Comparison of ENCODE assay signal across 23 mouse cellular contexts in genomic region chr12:118850851-118851410, GRCm38 (mm10). TPM values are rescaled to one million over a fixed set of nuclear protein-coding genes. Genes with fewer than 3 reads are reported as not detected.
DNase-seq lines count a peak whose midpoint lies in the region; ATAC-seq lines count a peak whose summit lies in the region.
"Had no signal": no experiment of that assay in that cellular context is flagged by ENCODE, and none has a peak within 500 bp of the region (broad histone marks: within the 10 kb centered on the region; RNA-seq: fewer than 3 reads in every experiment).

No protein-coding gene starts in this region.

- 0 out of 2 replicates have a peak overlapping the region, but pooled peaks have one; percentile 22 for H3K4me2 ChIP-seq in neural tube, embryonic 12.5 days (replicated peaks)
- H3K4me2 ChIP-seq in neural tube, embryonic 15.5 days: no peak overlapping the region
- H3K4me2 ChIP-seq in forebrain, embryonic 12.5 days: peak overlapping the region; percentile 65
- no peak overlapping the region for H3K4me2 ChIP-seq in hindbrain, embryonic 13.5 days
- H3K4me2 ChIP-seq in heart, embryonic 11.5 days: no peak overlapping the region
- H3K4me2 ChIP-seq: heart, embryonic 13.5 days; liver, embryonic 11.5 days; lung, embryonic 14.5 days had no signal

- H3K27me3 ChIP-seq in neural tube, embryonic 12.5 days (replicated peaks): peaks cover 78% of the 10 kb centered on the region
- peaks cover 73% of the 10 kb centered on the region for H3K27me3 ChIP-seq in neural tube, embryonic 15.5 days (replicated peaks)
- peaks cover 56% of the 10 kb centered on the region for H3K27me3 ChIP-seq in forebrain, embryonic 12.5 days
- H3K27me3 ChIP-seq in hindbrain, embryonic 13.5 days: peaks cover 84% of the 10 kb centered on the region
- H3K27me3 ChIP-seq in heart, embryonic 11.5 days (ENCODE audit: control insufficient read depth, insufficient read depth, low read length): peaks cover 69% of the 10 kb centered on the region

- no peak overlapping the region for H3K27ac ChIP-seq in neural tube, embryonic 12.5 days
- no peak overlapping the region for H3K27ac ChIP-seq in neural tube, embryonic 15.5 days (replicated peaks)
- no peak overlapping the region for H3K27ac ChIP-seq in forebrain, embryonic 12.5 days
- no peak overlapping the region for H3K27ac ChIP-seq in hindbrain, embryonic 13.5 days
- H3K27ac ChIP-seq in heart, embryonic 11.5 days (ENCODE audit: low read depth, low read length): no peak overlapping the region
- H3K27ac ChIP-seq: heart, embryonic 13.5 days; stomach, postnatal 0 days had no signal

- no peaks in the 10 kb centered on the region for H3K36me3 ChIP-seq in neural tube, embryonic 12.5 days
- H3K36me3 ChIP-seq in neural tube, embryonic 15.5 days: no peaks in the 10 kb centered on the region
- H3K36me3 ChIP-seq in forebrain, embryonic 12.5 days (replicated peaks): no peaks in the 10 kb centered on the region
- H3K36me3 ChIP-seq in hindbrain, embryonic 13.5 days: no peaks in the 10 kb centered on the region
- H3K36me3 ChIP-seq in heart, embryonic 11.5 days (ENCODE audit: control insufficient read depth, insufficient read depth, low read length): no peaks in the 10 kb centered on the region
- H3K36me3 ChIP-seq: heart, embryonic 13.5 days had no signal

- intact Hi-C loops in heart, postnatal 25 days (cut with DNase I): no loop called here

- no peaks in the 10 kb centered on the region for H3K9me3 ChIP-seq in neural tube, embryonic 12.5 days
- H3K9me3 ChIP-seq in neural tube, embryonic 15.5 days (replicated peaks): no peaks in the 10 kb centered on the region
- H3K9me3 ChIP-seq in forebrain, embryonic 12.5 days: no peaks in the 10 kb centered on the region
- no peaks in the 10 kb centered on the region for H3K9me3 ChIP-seq in hindbrain, embryonic 13.5 days
- no peaks in the 10 kb centered on the region for H3K9me3 ChIP-seq in heart, embryonic 11.5 days (replicated peaks; ENCODE audit: control insufficient read depth, low read length)
- H3K9me3 ChIP-seq: heart, embryonic 13.5 days had no signal

- 8% methylated on average over 12 of the region's 12 CpGs for WGBS in neural tube, embryonic 12.5 days
- WGBS in neural tube, embryonic 15.5 days: 14% methylated on average over 12 of the region's 12 CpGs
- WGBS in forebrain, embryonic 12.5 days: 14% methylated on average over 12 of the region's 12 CpGs
- WGBS in hindbrain, embryonic 13.5 days: 15% methylated on average over 12 of the region's 12 CpGs
- WGBS in heart, embryonic 11.5 days (ENCODE audit: insufficient replicate concordance): 27% methylated on average over 12 of the region's 12 CpGs

- peaks cover 36% of the 10 kb centered on the region for H3K4me1 ChIP-seq in neural tube, embryonic 12.5 days
- peaks cover 35% of the 10 kb centered on the region for H3K4me1 ChIP-seq in neural tube, embryonic 15.5 days
- peaks cover 39% of the 10 kb centered on the region for H3K4me1 ChIP-seq in forebrain, embryonic 12.5 days
- H3K4me1 ChIP-seq in hindbrain, embryonic 13.5 days (replicated peaks): peaks cover 38% of the 10 kb centered on the region
- H3K4me1 ChIP-seq in heart, embryonic 11.5 days (ENCODE audit: control insufficient read depth, insufficient read depth, low read length): peaks cover 13% of the 10 kb centered on the region; the same call in 1 of the 2 replicates

- no peak overlapping the region for H3K9ac ChIP-seq in neural tube, embryonic 12.5 days
- no peak overlapping the region for H3K9ac ChIP-seq in neural tube, embryonic 15.5 days (replicated peaks)
- peak overlapping the region; percentile 65; the same call in 1 of the 2 replicates for H3K9ac ChIP-seq in forebrain, embryonic 12.5 days
- H3K9ac ChIP-seq in hindbrain, embryonic 13.5 days: no peak overlapping the region
- H3K9ac ChIP-seq in heart, embryonic 11.5 days (ENCODE audit: low read depth, low read length): no peak overlapping the region
- H3K9ac ChIP-seq: heart, embryonic 13.5 days; lung, embryonic 14.5 days had no signal

- H3K4me3 ChIP-seq in neural tube, embryonic 12.5 days: no peak overlapping the region
- H3K4me3 ChIP-seq in neural tube, embryonic 15.5 days (replicated peaks): no peak overlapping the region
- peak overlapping the region; percentile 57 for H3K4me3 ChIP-seq in forebrain, embryonic 12.5 days (replicated peaks)
- H3K4me3 ChIP-seq in hindbrain, embryonic 13.5 days: peak overlapping the region; percentile 45
- H3K4me3 ChIP-seq in heart, embryonic 11.5 days (ENCODE audit: low read depth, low read length): no peak overlapping the region
- H3K4me3 ChIP-seq: heart, embryonic 13.5 days had no signal

- ATAC-seq in neural tube, embryonic 12.5 days (ENCODE audit: low FRiP score, low read depth): no peak
- no peak for ATAC-seq in neural tube, embryonic 15.5 days (ENCODE audit: low FRiP score)
- no peak for ATAC-seq in forebrain, embryonic 12.5 days (ENCODE audit: low FRiP score)
- ATAC-seq in hindbrain, embryonic 13.5 days (ENCODE audit: low FRiP score): no peak
- no peak for ATAC-seq in heart, embryonic 11.5 days (replicated peaks; ENCODE audit: insufficient number of reproducible peaks, low FRiP score, low TSS enrichment)

- peak; percentile 36 for DNase-seq in retina, postnatal 1 day
- no peak for DNase-seq in heart, postnatal 25 days (ENCODE audit: low spot score)
- no peak for DNase-seq in adrenal gland, adult 8-10 months
- DNase-seq: adrenal gland, postnatal 25 days; cerebellum, adult 11-12 months; cerebellum, postnatal 25 days; heart, postnatal 36 days; kidney, postnatal 36 days; layer of hippocampus, adult 9-11 months; lung, embryonic 14.5 days; lung, postnatal 4 days had no signal

RNA-seq across cellular contexts. Expression of gene Sp8, which starts 4.8 kb away (rescaled TPM):
- polyA plus RNA-seq in neural tube, embryonic 12.5 days (2016; fragmentation: Nextera tagmentation; extraction: Ambion mirVana): 6.3 and 7.4 TPM in 2 replicates
- polyA plus RNA-seq in neural tube, embryonic 15.5 days (2015; fragmentation: Nextera tagmentation; extraction: Ambion mirVana): 3.4 and 4.0 TPM in 2 replicates
- 24.8 and 29.6 TPM in 2 replicates for polyA plus RNA-seq in forebrain, embryonic 12.5 days (2016; fragmentation: Nextera tagmentation; extraction: Ambion mirVana)
- polyA plus RNA-seq in hindbrain, embryonic 13.5 days (2015; fragmentation: Nextera tagmentation; extraction: Ambion mirVana): 3.8 and 5.9 TPM in 2 replicates
- total RNA-seq in heart, postnatal 25 days (2021): not detected
- 0.07 and 0.14 TPM in 2 replicates for polyA plus RNA-seq in heart, embryonic 11.5 days (2014; fragmentation: Nextera tagmentation; extraction: Ambion mirVana)
- not detected for total RNA-seq in adrenal gland, adult 8-10 months (2022)
- total RNA-seq: adrenal gland, postnatal 25 days; gastrocnemius, adult 18-20 months; gastrocnemius, postnatal 4 days; heart, postnatal 36 days had no signal
- polyA plus RNA-seq: heart, embryonic 13.5 days; intestine, embryonic 14.5 days; kidney, embryonic 14.5 days; lung, embryonic 14.5 days; stomach, postnatal 0 days had no signal

Comparison
In these comparisons a context has a peak if more than half of its experiments do, and no peak if none do; other contexts are left out.
1. H3K4me2 ChIP-seq: peak in neural tube, embryonic 12.5 days (single experiment) and forebrain, embryonic 12.5 days (single experiment); none in neural tube, embryonic 15.5 days (single experiment), hindbrain, embryonic 13.5 days (single experiment) and heart, embryonic 11.5 days (single experiment).
2. H3K4me3 ChIP-seq: peak in forebrain, embryonic 12.5 days (single experiment) and hindbrain, embryonic 13.5 days (single experiment); none in neural tube, embryonic 12.5 days (single experiment), neural tube, embryonic 15.5 days (single experiment) and heart, embryonic 11.5 days (single experiment).